Mouse (Mus musculus) limb, embryonic 11.5 days (tissue): Measurements from ENCODE around the gene Pik3cd. TPM values are rescaled to one million over a fixed set of nuclear protein-coding genes. Genes with fewer than 3 reads are reported as not detected.

Experiments
- ATAC-seq: fragments of 200-750 bp; cut with Nextera tagmentation; 2 replicates; pipeline ENCODE4 v1.8.0; 2017; ENCODE audit warnings: low read depth; ENCODE audit not compliant: insufficient number of reproducible peaks, low FRiP score, low TSS enrichment
- DNase-seq: peaks from one replicate; pipeline ENCODE4 v3.0.0-alpha.2; 2015; ENCODE audit warnings: low spot score
- H3K27ac ChIP-seq: fragments of 300-500 bp; sonication (generic); replicated peaks from 2 replicates; pipeline ENCODE4 v1.5.1; 2014; ENCODE audit warnings: low read depth, mild to moderate bottlenecking, low read length
- H3K27me3 ChIP-seq: fragments of 300-500 bp; sonication (generic); 2 replicates; pipeline ENCODE4 v1.6.1; 2014; ENCODE audit warnings: mild to moderate bottlenecking, low read length, mixed read lengths; ENCODE audit not compliant: control insufficient read depth, insufficient read depth
- H3K36me3 ChIP-seq: fragments of 300-500 bp; sonication (generic); 2 replicates; pipeline ENCODE4 v1.6.1; 2014; ENCODE audit warnings: mild to moderate bottlenecking, low read length, moderate library complexity, mixed read lengths; ENCODE audit not compliant: control insufficient read depth, insufficient read depth
- H3K4me1 ChIP-seq: fragments of 300-500 bp; sonication (generic); 2 replicates; pipeline ENCODE4 v1.6.1; 2014; ENCODE audit warnings: low read length, mixed read lengths; ENCODE audit not compliant: control insufficient read depth, insufficient read depth
- H3K4me2 ChIP-seq: fragments of 300-500 bp; sonication (generic); 2 replicates; pipeline ENCODE4 v1.6.1; 2014; ENCODE audit warnings: low read depth, mild to moderate bottlenecking, moderate library complexity; ENCODE audit not compliant: severe bottlenecking
- H3K4me3 ChIP-seq: fragments of 300-500 bp; sonication (generic); 2 replicates; pipeline ENCODE4 v1.5.1; 2014; ENCODE audit warnings: low read depth, low read length
- H3K9ac ChIP-seq: fragments of 300-500 bp; sonication (generic); 2 replicates; pipeline ENCODE4 v1.6.1; 2014; ENCODE audit warnings: mild to moderate bottlenecking, low read length
- H3K9me3 ChIP-seq: fragments of 300-500 bp; sonication (generic); 2 replicates; pipeline ENCODE4 v1.6.1; 2016; ENCODE audit warnings: low read length; ENCODE audit not compliant: control insufficient read depth
- WGBS: fragments of 180-500 bp; shearing (Covaris S2); extraction: QIAGEN DNeasy Blood & Tissue Kit; methylation state at CpG from one replicate; pipeline ENCODE4 v1.1.7; 2014; 5-methylcytosine and 5-hydroxymethylcytosine counted together
- polyA plus RNA-seq: library from polyadenylated mRNA; unstranded; fragments of >200 nt; fragmentation: Nextera tagmentation; extraction: Ambion mirVana; gene quantifications from 2 replicates; pipeline ENCODE4 v1.2.1, GENCODE M21; 2014

Pik3cd gene
- polyA plus RNA-seq, 1 experiment from 2014 or later: 2.7 TPM

- H3K9ac ChIP-seq: no peak overlapping the region
- no peaks in the 10 kb centered on the region for H3K4me1 ChIP-seq
- H3K27me3 ChIP-seq: peaks cover 10% of the 10 kb centered on the region
- WGBS: 87% methylated on average over 4 of the region's 4 CpGs
- ATAC-seq (no peak), DNase-seq (no peak)
- H3K4me3 ChIP-seq: no peak overlapping the region
- H3K9me3 ChIP-seq: no peaks in the 10 kb centered on the region
- H3K36me3 ChIP-seq: no peaks in the 10 kb centered on the region
- H3K27ac ChIP-seq: no peak overlapping the region
- no peak overlapping the region for H3K4me2 ChIP-seq
Observed at GRCm38 (mm10) chr4:149699953-149700352, 2.4 kb downstream of the Pik3cd start.

GRCm38 (mm10) chr4:149698197-149698821 lies 4.1 kb downstream of the Pik3cd start:
- ATAC-seq: peak; percentile 41; the same call in 1 of the 2 replicates
- DNase-seq: peak; percentile 79
- peak overlapping the region; percentile 39 for H3K4me3 ChIP-seq
- no peak overlapping the region for H3K27ac ChIP-seq
- no peaks in the 10 kb centered on the region for H3K9me3 ChIP-seq
- peak overlapping the region; percentile 64 for H3K4me2 ChIP-seq
- peaks cover 10% of the 10 kb centered on the region for H3K27me3 ChIP-seq
- no peaks in the 10 kb centered on the region for H3K36me3 ChIP-seq
- peak overlapping the region; percentile 64 for H3K9ac ChIP-seq
- H3K4me1 ChIP-seq: no peaks in the 10 kb centered on the region
- under 1% methylated on average over 35 of the region's 35 CpGs for WGBS

GRCm38 (mm10) chr4:149697506-149698196 lies 4.7 kb downstream of the Pik3cd start:
- no peaks in the 10 kb centered on the region for H3K4me1 ChIP-seq
- peak overlapping the region; percentile 39 for H3K4me3 ChIP-seq
- WGBS: 25% methylated on average over 15 of the region's 15 CpGs
- H3K9ac ChIP-seq: peak overlapping the region; percentile 64; the same call in 1 of the 2 replicates
- DNase-seq (no peak), ATAC-seq (peak; percentile 33; the same call in 1 of the 2 replicates)
- no peak overlapping the region for H3K27ac ChIP-seq
- H3K9me3 ChIP-seq: no peaks in the 10 kb centered on the region
- H3K27me3 ChIP-seq: peaks cover 10% of the 10 kb centered on the region
- no peaks in the 10 kb centered on the region for H3K36me3 ChIP-seq
- peak overlapping the region; percentile 64 for H3K4me2 ChIP-seq

- H3K4me2 ChIP-seq: no peak overlapping the region
- peaks cover 3% of the 10 kb centered on the region for H3K4me1 ChIP-seq
- H3K9me3 ChIP-seq: no peaks in the 10 kb centered on the region
- DNase-seq (no peak), ATAC-seq (no peak)
- no peaks in the 10 kb centered on the region for H3K36me3 ChIP-seq
- H3K27me3 ChIP-seq: peaks cover 10% of the 10 kb centered on the region
- 33% methylated on average over 16 of the region's 16 CpGs for WGBS
- H3K27ac ChIP-seq: no peak overlapping the region
- H3K9ac ChIP-seq: no peak overlapping the region
- no peak overlapping the region for H3K4me3 ChIP-seq
Observed at GRCm38 (mm10) chr4:149696189-149696971, 6.0 kb downstream of the Pik3cd start.

GRCm38 (mm10) chr4:149691368-149691767 lies 11.0 kb downstream of the Pik3cd start:
- 26% methylated on average over 8 of the region's 8 CpGs for WGBS
- H3K36me3 ChIP-seq: no peaks in the 10 kb centered on the region
- H3K4me2 ChIP-seq: no peak overlapping the region
- peaks cover 8% of the 10 kb centered on the region for H3K4me1 ChIP-seq
- no peak overlapping the region for H3K27ac ChIP-seq
- H3K27me3 ChIP-seq: no peaks in the 10 kb centered on the region
- H3K9ac ChIP-seq: no peak overlapping the region
- DNase-seq (no peak), ATAC-seq (no peak)
- H3K4me3 ChIP-seq: no peak overlapping the region
- H3K9me3 ChIP-seq: no peaks in the 10 kb centered on the region

DNA sequence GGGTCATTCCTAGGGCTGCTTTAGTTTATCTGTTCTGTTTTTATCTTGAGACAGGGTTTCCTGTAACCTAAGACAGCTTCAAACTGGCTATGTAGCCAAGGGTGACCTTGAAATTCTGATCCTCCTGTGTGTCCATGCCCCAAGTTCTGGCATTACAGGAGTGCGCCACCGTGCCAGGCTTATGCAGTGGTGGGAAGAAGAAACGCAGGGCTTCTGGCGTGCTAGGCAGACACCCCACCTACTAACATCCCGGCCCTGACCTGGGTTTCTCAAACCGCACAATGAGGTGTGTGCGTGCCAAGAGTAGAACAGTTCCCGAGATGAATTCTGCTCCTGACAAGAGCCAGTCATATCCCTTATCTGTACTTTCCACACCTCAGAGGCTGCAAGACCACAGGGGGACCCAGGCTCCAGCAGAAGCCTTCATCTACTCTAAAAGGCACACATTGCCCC lies 11.5 kb downstream of the Pik3cd start:
- H3K27ac ChIP-seq: no peak overlapping the region
- DNase-seq (no peak), ATAC-seq (no peak)
- H3K4me2 ChIP-seq: no peak overlapping the region
- H3K4me1 ChIP-seq: peaks cover 8% of the 10 kb centered on the region
- no peaks in the 10 kb centered on the region for H3K27me3 ChIP-seq
- H3K9ac ChIP-seq: no peak overlapping the region
- H3K9me3 ChIP-seq: no peaks in the 10 kb centered on the region
- no peaks in the 10 kb centered on the region for H3K36me3 ChIP-seq
- no peak overlapping the region for H3K4me3 ChIP-seq
- 89% methylated on average over 8 of the region's 8 CpGs for WGBS

DNA sequence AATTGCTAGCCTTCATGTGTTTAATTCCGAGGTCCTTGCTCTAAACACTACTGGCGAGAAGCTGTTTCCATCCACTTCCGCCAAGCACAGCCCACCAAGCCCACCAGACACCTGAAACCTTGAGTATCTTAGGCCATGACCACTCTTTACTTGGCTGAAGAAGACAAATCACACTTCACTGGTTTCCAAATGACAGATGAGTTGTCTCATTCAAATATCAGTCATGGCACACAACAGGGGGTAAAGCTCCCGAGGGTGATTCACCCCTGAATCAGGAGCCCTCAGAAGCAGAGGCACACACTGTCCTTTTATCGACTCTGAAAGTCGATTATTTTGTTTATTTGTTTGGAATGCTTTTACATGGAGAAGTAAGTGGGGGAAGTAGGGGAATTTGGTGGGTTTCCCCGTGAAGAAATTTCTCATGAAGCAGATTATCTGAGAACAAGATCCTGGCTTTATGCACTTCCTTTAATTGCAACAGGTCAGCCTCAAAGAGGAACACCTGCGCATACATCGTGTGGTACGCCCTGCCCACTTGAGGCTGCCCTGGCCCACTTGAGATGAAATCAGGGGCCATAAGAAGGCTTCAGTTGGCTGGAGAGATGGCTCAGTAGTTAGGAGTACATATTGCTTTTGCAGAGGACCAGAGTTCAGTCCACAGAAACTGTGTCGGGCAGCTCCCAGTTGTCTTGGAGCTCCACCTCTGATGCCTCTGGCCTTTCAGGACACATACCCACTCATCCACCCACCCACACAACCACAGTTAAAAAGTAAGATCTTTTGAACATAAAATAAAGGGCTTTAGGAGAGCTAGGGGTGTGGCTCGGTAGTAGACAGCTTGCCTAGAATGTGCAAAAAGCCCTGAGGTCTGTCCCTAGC lies 12.3 kb downstream of the Pik3cd start:
- H3K4me1 ChIP-seq: peaks cover 8% of the 10 kb centered on the region
- H3K9me3 ChIP-seq: no peaks in the 10 kb centered on the region
- no peak overlapping the region for H3K4me3 ChIP-seq
- H3K27ac ChIP-seq: no peak overlapping the region
- no peak overlapping the region for H3K9ac ChIP-seq
- WGBS: 88% methylated on average over 12 of the region's 12 CpGs
- no peak for ATAC-seq
- no peak for DNase-seq
- H3K4me2 ChIP-seq: no peak overlapping the region
- H3K36me3 ChIP-seq: no peaks in the 10 kb centered on the region
- H3K27me3 ChIP-seq: no peaks in the 10 kb centered on the region

DNA sequence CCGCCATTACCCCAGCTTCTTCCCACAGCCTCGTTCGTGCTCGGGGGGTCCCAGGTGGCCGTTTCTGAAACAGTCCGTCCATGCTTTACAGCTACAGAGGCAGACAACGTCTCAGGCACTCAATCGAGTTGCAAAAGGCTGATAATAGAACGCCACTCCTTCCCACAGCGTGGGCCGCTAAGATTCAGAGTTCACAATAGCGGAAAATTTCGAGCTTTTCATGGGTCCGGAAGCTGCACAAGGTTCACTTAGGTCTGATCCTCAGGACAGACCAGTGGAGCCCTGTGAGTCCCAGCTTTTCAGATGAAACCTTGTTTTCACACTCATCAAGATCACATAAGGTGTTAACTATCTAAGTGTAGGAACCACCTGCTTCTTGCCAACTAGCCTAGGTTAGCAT lies 13.5 kb downstream of the Pik3cd start:
- Histone ChIP-seq H3K4me2 (no peak overlapping the region), H3K27me3 (no peaks in the 10 kb centered on the region), H3K4me3 (no peak overlapping the region), H3K27ac (no peak overlapping the region), H3K4me1 (peaks cover 12% of the 10 kb centered on the region), H3K9ac (no peak overlapping the region), H3K36me3 (no peaks in the 10 kb centered on the region), H3K9me3 (no peaks in the 10 kb centered on the region)
- 92% methylated on average over 14 of the region's 14 CpGs for WGBS
- DNase-seq (no peak), ATAC-seq (no peak)
